Mouse (Mus musculus) lung, postnatal 25 days (tissue): ENCODE measurements around the gene Ttc16.

Experiments
- DNase-seq: peaks from one replicate; pipeline ENCODE4 v3.0.0; 2022; ENCODE audit warnings: low spot score

Gene Ttc16

DNA sequence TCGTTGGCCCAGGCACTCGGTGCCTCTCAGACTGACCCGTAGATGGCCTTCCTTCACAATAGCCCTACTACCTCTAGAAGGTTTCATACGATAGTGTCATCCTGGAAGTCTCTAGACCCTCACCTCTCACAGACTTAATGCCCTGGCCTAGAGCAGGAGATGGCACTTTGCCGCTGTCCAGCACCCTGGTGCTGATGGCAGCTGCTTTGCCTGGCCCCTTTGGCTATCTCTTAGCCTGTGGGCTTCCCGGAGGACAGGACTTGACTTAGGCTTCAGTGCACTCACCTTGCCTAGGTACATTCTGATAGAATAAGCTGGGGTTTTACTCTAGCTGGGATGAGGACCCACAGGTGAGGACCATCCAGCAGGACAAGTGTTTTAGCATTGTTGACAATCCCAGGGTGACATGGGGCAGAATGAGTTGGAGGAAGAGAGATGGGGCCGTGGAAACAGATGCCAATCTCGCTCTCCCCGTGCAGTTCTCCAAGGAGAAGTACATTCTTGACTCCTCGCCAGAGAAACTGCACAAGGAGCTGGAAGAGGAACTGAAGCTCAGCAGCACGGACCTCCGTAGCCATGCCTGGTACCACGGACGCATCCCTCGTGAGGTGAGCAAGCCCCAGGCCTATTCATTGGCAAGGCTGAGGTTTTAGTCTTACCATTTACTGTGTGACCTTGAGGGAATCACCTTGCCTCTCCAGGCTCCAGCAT, 31.0 kb downstream of the Ttc16 start:
- no peak for DNase-seq

DNA sequence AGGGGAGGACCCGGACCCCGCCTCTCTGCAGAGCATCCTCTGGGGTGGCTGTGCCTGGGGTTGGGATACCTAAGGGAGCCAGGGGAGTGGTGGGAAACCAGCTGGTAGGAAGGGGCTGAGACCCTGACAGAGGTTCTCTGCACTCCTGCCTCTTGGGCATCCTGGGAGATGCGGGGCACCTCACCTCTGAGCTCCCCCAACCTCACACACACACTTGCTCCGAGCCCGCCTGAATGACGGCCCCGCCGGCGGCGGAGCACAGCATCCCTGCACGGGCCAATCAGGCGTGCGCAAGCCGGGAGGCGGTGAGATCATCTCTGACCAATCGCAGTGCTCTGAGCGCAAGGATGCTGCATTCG, 33.3 kb downstream of the Ttc16 start:
- DNase-seq = no peak

DNA sequence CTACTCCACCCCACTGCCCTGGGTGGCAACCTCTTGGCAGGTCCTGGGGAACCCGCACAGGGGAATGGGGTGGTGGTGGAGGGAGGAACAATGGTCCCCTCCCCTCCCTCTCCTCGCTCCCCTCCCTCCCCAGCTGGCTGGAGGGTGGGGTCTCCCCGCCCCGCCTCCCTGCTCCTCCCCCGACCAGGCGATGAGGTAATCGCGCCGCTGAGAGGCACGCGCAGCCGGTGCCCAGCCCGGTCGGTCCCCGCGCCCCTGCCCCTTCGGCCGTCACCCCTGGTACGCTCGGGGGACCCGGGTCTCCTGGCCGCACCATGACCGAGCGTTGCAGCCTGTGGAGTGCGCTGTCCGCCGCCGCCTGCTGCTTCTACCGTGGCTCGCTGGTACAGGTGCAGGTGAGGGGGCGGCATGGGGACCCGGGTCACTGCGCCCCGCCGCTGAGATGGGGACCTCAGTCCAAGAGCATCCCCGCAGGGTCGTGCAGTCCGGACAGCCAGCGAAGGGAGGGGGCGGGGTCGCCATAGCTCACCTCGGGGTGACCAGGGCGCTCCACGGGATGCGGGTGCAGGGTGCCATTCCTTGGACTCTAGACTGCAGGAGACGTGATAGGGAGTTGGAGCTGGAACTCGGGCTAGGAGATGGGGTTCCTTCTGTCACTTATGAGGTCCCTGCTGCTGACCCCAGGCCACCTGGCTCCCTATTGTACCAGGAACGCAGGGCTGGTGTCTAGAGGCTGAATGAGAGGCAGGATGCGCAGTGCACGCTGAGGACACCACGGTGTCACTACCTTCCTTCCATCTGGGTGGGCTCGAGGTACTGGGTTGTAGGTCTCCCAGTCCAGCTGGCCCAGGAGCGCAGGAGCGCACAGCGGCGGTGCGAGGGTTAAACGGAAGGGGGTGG, 33.9 kb downstream of the Ttc16 start:
- peak; percentile 57 for DNase-seq

DNA sequence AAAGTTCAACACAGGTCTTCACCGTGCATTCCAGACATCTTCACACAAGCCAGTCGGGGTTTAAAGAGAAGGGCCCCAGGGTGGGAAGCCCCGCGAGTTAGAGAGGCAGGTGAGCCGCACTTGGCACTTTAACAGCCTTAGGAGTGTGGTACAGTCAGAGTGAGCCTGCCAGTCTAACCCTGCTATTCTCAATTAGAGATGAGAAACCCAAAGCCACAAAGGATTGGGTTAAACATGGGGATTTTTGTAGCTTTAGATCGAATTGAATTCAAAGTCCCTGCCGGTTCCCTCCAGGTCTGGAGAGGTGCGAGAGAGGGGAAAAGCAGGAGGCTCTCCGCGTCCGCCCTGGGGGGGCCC, 34.5 kb downstream of the Ttc16 start, which contains the start of gene 6330409D20Rik:
Gene 6330409D20Rik, minus strand, starts transcription at position 101 of the 357 bp plus-strand sequence.
- DNase-seq = no peak

DNA sequence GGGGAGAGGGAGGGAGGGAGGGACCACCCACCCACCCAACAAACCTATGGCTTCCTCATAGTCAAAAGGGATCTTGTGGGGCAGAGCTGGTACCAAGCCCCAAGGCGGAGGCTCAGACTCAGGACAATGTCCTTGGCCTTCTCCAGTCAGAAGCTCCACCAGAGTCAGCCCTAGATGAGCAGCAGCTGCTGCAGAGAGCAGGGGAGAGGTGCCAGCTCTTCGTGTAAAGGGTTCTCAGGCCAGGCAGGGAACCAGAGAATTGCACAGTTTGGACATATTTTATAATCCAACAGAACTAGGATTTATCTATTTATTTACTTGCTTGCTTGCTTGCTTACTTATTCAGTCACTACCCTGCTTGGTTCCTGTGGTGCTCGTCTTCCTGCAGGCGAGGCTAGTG, 36.1 kb downstream of the Ttc16 start:
- no peak for DNase-seq

DNA sequence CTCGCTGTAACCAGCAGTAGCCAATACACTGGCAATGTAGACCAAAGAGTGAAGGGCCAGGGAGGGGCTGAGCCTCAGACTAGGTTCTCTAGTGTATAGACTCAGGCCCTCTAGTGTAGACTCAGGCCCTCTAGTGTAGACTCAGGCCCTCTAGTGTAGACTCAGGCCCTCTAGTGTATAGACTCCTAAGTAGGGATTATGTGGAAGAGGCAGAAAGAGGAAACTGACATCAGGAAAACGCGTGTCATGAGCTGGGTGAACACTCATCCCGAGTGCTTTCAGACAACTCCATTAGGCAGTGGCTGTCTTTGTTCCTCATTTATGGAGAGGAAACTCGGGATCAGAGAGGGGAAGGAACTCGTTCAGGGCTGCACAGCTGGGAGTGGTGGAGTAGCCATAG, 38.4 kb downstream of the Ttc16 start:
- no peak for DNase-seq

DNA sequence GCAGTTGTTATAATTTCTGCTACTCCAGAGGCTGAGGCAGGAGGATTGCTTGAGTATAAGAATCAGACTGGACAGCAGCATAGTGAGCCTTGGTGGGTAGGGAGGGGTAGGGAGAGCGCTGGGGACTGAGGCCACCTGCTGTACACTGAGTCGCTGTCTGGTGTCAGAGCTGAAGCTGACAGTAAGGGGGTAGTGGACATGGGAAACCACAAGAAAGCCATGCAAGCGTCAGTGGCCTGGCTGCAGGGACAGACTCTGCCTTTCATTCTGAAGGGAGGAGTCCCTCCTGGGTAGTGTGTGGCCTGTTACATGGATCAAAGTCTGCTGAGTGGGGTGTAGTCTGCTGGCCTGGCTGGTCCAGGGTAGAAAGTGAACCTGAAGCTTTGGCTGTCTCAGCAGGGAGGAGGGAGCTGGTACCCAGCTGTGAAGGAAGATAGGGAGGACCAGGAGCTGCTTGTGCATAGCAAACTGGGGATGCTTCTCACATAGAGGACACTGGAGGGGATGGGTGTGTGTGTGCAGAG, 39.1 kb downstream of the Ttc16 start:
- no peak for DNase-seq

DNA sequence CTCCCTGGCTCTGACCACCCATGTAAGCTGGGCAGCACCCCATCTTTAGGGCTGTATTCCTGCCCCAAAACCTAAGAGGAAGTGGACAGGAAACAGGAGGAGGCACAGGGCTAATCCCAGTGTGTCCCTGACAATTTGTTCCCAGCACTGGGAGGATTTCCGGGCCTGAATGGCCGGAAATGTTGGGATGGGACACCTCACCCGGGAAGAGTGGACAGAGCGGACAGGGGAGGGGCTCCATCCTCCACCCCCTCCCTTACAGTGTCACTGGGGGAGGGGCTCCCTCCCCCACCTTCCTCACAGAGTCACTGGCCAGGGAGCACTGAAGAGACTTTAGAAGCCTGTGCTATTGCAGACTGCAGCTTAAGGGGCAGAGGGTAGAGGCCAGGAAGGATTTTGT, 40.5 kb downstream of the Ttc16 start:
- DNase-seq = peak; percentile 89

DNA sequence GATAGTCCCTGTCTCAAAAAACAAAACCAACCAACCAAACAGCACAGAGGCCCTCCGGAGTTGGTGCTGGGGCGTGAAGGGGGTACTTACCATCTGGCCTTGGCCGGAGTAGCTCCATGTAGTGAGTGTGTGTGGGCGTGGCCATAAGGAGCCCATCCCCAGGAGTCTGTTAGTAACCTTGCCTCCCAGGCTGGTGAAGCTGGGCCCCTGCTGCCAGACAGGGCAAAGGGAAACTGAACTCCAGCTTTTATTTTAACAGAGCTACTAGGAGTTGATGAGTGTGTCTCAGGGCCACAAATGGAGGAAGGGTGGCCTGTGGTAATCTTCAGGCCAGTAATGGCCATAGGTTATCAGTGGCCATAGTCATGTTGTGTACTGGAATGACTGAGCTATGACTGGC, 41.0 kb downstream of the Ttc16 start:
- peak; percentile 44 for DNase-seq

DNA sequence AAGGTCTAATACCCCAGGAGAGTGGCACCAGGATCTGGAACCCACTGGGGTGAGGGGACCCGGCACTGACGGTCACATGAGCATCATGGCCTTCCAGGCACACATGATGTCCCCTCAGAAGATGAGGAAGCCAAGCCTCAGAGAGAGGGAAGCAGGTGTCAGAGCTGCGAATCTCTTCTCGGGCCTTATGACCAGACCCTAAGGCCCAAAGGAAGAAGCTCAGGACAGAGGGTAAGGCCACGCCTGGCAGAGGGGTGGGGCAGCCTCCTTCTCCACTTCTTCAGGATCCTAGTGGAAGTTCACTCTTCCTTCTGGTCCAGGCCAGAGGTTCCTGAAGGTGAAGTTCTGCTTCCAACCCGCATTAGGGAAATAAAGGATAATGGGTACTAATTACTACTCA, 42.7 kb downstream of the Ttc16 start:
- no peak for DNase-seq

DNA sequence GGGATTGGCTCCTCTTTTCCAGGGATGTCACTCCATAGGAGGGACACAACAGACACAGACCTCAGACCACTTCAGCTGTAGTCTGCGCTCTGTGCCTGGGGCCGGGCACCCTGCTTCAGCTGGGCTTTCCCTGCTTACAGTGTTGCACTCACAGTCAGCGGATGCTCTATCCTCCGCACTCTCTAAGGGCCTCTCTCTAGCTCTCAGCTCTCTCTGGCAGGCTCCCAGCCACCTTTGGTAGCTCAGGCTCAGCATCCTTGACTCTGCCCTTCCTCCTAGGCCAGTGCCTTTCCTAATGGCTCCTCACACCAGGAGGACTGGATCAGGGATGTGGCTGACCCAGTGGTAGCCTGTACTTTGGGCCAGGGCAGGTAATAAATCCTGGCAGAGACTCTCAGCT, 43.5 kb downstream of the Ttc16 start:
- DNase-seq = no peak

DNA sequence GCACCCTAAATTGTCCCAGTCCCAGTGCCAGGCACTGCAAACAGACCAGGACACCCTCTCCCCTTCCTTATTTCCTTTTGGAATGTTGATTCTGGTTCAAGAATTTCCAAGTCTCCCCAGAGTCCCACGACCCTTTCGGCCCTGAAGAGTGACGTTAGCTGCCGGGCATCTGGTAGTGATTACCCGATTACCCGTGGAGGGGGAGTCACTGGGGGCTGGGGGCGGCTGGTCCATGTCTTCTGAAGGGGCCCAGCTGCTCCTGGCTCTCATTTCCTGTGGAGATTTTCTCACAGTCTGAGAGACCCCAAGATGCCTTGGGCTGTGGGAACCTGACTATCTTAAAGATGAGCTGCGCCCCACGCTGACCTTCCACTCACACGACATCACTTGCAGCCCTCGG, 44.6 kb downstream of the Ttc16 start:
- no peak for DNase-seq

DNA sequence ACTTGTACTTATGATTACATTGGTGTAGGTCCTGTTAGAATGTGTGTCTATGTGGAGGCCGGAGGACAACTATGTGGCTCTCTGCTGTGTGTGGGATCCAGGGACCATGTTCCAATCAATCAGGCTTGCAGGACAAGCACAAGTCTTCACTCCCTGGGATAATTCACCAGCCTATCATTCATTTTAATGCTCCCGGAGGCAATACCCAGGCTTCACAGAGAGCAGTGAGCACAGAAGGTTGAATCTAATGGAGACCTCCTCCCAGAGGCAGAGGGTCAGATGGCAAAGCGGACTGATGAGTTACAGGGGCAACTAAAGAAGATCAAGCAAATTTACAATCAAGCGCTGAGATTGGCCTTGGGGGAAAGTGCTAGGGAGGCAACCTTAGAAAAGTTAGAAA, 45.9 kb downstream of the Ttc16 start:
- DNase-seq = no peak

DNA sequence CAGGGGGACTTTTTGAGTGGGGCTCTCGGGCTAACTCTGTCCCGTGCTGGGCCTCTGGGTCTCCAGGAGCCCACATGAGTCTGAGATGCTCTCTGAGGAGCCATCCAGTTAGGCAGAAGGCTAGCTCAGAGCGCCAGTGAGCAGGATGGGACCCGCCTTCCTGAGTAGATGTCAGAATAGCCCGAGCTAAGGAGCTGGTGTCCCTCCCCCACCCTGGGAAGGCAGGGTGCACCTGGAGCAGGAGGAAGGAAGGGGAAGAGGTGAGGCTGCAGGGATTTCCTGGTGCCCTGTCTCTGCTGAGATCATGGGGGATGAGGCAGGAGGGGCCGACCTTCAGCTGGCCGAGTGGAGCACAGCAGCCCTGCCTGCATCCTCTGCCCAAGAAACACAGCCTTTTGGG, 47.0 kb downstream of the Ttc16 start:
- peak; percentile 52 for DNase-seq

DNA sequence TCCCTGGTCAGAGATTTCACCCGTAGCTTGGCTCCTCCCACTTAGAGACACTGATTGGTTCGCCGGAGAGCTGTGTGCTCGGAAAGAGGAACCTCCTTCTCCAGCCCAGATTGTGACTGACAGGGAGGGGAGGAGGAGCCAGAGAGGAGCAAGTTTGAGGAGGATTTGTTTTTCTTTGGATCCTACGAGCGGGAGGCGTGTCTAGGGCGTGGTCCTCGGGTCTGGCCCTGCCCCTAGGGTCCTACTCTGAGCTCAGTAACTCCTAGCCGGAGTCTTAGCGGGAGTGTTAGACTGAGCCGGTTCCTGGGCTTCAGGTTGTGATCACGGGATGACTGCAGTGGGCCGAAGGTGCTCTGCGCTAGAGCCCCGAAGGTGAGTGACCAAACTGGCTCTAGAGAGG, 48.0 kb downstream of the Ttc16 start:
- DNase-seq = peak; percentile 98

DNA sequence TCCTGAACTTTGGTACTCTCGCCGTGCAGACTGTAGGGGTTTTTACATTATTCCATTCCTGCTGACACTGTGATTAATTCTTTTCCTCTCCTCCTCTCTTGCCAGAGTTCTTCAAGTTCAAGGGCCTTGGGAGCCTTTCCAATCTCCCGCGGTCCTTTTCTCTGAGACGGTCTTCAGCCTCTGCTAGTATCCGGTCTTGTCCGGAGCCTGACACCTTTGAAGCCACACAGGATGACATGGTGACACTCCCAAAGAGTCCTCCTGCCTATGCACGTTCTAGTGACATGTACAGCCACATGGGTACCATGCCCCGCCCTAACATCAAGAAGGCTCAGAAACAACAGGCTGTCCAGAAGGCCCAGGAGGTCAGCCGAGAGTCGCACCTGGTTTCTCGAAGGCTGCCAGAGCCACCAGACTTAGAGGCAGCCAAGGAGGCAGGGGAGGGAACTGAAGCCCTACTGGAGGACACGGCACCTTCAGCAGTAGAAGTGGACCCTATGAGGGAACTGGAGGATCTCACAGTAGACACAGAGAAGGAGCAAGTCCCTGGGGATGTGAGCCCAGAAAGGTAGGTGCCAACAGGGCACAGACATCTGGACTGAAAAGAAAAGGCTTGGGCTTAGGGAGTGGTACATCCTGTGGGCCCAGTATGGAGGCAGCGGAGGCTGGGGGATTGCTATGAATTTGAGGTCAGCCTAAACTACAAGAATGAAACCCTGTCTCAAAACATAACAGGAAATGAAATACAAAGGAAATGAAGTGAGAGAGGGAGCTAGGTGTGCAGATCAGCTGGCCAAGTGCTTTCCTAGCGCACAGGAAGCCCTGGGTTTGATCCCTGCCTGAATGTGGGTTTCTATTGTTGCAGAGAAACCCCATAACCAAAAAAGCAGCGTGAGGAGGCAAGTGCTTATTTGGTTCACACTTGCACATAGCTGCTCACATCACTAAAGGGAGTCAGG, 50.3 kb downstream of the Ttc16 start:
- no peak for DNase-seq

DNA sequence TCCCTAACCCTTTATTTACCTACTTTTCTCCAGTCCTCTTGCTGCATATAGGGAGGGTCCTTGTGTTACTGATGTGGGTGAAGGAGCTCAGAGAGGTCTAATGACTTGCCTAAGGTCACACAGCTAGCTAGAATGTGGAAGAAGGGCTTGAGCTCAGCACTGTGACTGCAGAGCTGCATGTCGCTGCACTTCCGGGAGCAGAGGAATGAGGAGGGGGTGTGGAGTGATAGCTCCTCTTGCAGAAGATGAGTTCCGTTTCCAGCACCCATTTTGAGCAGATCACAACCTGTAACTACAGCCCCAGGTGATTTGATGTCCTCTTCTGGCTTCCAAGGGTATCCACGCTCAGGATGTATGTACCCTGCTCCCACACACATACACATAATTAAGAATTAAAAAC, 51.3 kb downstream of the Ttc16 start:
- DNase-seq = no peak

DNA sequence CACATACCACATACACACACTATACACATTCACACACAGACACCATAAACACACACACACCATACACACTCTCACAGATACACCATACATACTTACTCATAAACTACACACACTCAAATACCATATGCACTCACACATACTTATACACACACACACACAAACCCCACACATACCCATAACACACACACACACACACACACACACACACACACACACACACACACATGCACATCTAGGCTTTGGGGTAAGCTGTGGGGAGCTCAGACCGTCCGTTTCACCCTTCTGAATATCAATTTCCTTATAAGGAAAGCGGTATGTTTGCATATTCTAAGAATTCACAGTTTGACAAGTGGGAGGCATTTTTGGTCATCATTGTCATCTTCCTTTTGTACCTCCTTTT, 52.9 kb downstream of the Ttc16 start:
- no peak for DNase-seq

DNA sequence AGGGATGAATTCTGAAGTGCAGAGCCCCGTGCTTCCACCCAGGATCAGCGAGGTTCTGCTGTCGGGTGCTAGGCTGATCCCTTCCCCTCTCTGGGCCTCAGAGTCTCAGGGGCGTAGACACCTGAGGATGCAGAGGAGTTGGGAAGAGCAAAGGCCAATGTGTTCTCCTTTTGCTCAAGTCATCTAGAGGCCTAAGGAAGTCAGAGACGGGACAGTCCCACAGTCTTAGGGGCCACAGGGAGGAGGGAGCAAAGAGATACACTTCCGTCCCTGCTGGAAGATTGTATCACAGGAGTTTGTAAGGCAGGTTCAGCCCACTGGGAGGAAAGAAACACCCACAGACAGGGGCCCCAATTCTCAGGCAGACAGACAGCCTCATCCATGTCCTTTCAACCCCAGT, 53.4 kb downstream of the Ttc16 start:
- DNase-seq = no peak

DNA sequence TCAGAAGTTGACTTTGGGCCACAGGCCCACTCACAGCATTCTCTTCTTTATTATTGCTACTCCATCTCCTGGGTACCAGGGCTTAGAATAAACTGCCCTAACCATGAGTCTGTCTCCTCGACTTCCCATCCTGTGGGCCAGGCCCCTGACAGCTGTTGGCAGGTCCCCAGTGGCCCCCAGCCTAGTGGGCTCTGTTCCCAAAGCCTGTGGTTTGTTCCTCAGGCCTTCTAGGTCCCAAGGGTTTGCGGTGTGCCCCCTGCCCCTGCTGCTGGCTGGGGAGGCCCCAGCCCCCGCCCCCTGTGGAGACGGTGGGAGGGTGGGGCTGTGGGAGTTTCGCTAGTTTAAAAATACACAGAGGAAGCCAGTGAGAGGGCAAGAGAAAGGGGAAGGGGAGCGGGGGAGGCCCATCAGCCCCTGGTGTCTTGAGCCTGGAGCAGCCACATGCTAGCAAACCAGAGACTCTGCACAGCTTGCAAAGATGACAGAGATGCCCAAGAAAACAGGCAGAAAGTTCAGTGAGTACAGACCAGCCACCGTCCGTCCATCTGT, 54.7 kb downstream of the Ttc16 start, which contains the start of gene Sh2d3c:
Gene Sh2d3c, plus strand, starts transcription at position 375 of the 549 bp plus-strand sequence.
- DNase-seq = peak; percentile 44

DNA sequence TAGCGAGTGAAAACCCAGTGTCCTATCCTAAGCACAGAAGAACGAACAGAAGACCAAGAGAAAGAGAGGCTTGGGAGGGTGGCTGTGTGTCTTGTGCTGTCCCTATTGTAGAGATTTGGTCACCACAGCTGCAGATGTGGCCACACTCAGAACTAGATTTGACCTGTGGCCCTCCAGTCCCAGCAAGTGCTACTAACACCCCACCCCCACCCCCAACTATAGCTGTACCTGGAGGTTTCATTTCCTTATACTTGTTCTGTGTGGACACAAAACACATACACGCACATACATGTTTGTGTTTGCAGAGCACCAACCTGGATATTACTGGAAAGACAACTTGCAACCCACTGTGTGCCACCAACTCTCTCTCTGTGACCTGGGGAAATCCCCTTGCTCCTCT, 55.4 kb downstream of the Ttc16 start:
- no peak for DNase-seq

DNA sequence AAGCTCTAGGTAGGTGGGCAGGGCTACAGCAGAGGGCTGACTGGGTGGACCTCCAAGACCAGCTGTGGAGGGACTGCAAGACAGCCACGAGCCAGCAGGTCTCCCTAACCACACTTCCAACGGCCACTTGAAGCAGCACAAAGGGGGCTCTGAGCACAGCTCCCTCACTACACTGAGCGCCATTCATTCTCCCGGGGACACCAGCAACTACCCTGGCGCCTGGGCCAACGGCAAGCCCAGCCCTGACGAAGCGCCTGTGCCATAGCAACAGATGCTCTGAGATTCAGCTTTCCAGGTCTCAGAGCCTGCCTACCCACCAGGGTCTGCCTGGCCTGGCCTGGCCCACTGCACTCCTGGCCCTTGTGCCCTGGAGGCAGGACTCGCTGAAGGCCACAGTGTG, 56.7 kb downstream of the Ttc16 start:
- DNase-seq = no peak
